Mouse (Mus musculus) MEL (cell line): ENCODE data around the gene Cd47. TPM values are rescaled to one million over a fixed set of nuclear protein-coding genes. Genes with fewer than 3 reads are reported as not detected.

Experiments used
- DNase-seq: peaks from one replicate; pipeline ENCODE4 v3.0.0; 2011; ENCODE audit warnings: low read depth, low spot score
- H3K27ac ChIP-seq: 2 replicates; pipeline ENCODE4 v1.5.1; 2012; ENCODE audit warnings: low read depth, mild to moderate bottlenecking, control low read depth, low read length, moderate library complexity; ENCODE audit not compliant: control insufficient read depth
- H3K27me3 ChIP-seq, 2 experiments: fragments of 150-350 bp in 1 of 2; sonication (generic) in 1 of 2; 2 replicates each; pipeline ENCODE4 v1.6.1; 2012; ENCODE audit warnings: low read length in 2 of 2, mild to moderate bottlenecking in 2 of 2, improper control_type of control experiment in 1 of 2, moderate library complexity in 1 of 2; ENCODE audit not compliant: insufficient read depth in 2 of 2, control insufficient read depth in 1 of 2
- H3K36me3 ChIP-seq, 2 experiments: 2 replicates each; pipeline ENCODE4 v1.6.1; 2012 to 2014; ENCODE audit warnings: low read length in 2 of 2, improper control_type of control experiment in 1 of 2, inconsistent platforms in 1 of 2, mild to moderate bottlenecking in 1 of 2; ENCODE audit not compliant: insufficient read depth in 2 of 2, control insufficient read depth in 1 of 2
- H3K4me1 ChIP-seq, 2 experiments: fragments of 150-350 bp in 1 of 2; sonication (generic) in 1 of 2; 2 replicates each; pipeline ENCODE4 v1.6.1; 2012; ENCODE audit warnings: low read length in 2 of 2, improper control_type of control experiment in 1 of 2, mild to moderate bottlenecking in 1 of 2; ENCODE audit not compliant: insufficient read depth in 2 of 2, control insufficient read depth in 1 of 2
- H3K4me3 ChIP-seq, 2 experiments: fragments of 150-350 bp in 1 of 2; sonication (generic) in 1 of 2; 2 replicates each; pipeline ENCODE4 v1.5.1; 2012; ENCODE audit warnings: low read depth in 2 of 2, low read length in 2 of 2, mild to moderate bottlenecking in 2 of 2, moderate library complexity in 2 of 2, control low read depth in 1 of 2, improper control_type of control experiment in 1 of 2; ENCODE audit not compliant: control insufficient read depth in 1 of 2, insufficient read depth in 1 of 2
- H3K79me2 ChIP-seq: 2 replicates; pipeline ENCODE4 v1.6.1; 2012; ENCODE audit warnings: mild to moderate bottlenecking, low read length, moderate library complexity; ENCODE audit not compliant: control insufficient read depth, poor library complexity, insufficient read depth
- H3K9ac ChIP-seq: 2 replicates; pipeline ENCODE4 v1.6.1; 2012; ENCODE audit warnings: low read depth, mild to moderate bottlenecking, control low read depth, low read length, moderate library complexity; ENCODE audit not compliant: control insufficient read depth, poor library complexity, severe bottlenecking
- H3K9me3 ChIP-seq: fragments of 150-350 bp; sonication (generic); replicated peaks from 2 replicates; pipeline ENCODE4 v1.6.1; 2012; ENCODE audit warnings: mild to moderate bottlenecking, low read length, improper control_type of control experiment, moderate library complexity; ENCODE audit not compliant: insufficient read depth
- BHLHE40 ChIP-seq: IDR thresholded peaks from 2 replicates; pipeline ENCODE4 v1.6.1; 2012; ENCODE audit warnings: low read depth, mild to moderate bottlenecking, inconsistent platforms, low read length, improper control_type of control experiment, borderline replicate concordance
- CHD1 ChIP-seq: IDR thresholded peaks from 2 replicates; pipeline ENCODE4 v1.6.1; 2012; ENCODE audit warnings: low read depth, mild to moderate bottlenecking, inconsistent platforms, low read length, improper control_type of control experiment
- CHD2 ChIP-seq: IDR thresholded peaks from 2 replicates; pipeline ENCODE4 v1.6.1; 2011; ENCODE audit warnings: low read length, improper control_type of control experiment
- CTCF ChIP-seq, 3 experiments: IDR thresholded peaks in 2 of 3; conservative IDR thresholded peaks in 1 of 3; 2 replicates each; pipeline ENCODE4 v1.5.1; 2011 to 2012; ENCODE audit warnings: low read length in 3 of 3, low read depth in 2 of 3, mild to moderate bottlenecking in 2 of 3, improper control_type of control experiment in 1 of 3, inconsistent platforms in 1 of 3, mixed read lengths in 1 of 3, moderate library complexity in 1 of 3; ENCODE audit not compliant: control insufficient read depth in 1 of 3, insufficient read depth in 1 of 3, poor library complexity in 1 of 3, severe bottlenecking in 1 of 3
- E2F4 ChIP-seq: IDR thresholded peaks from 2 replicates; pipeline ENCODE4 v1.6.1; 2011; ENCODE audit warnings: low read depth, low read length, improper control_type of control experiment, borderline replicate concordance
- ELF1 ChIP-seq: IDR thresholded peaks from 2 replicates; pipeline ENCODE4 v1.6.1; 2014; ENCODE audit warnings: low read depth, mild to moderate bottlenecking, inconsistent platforms, low read length, improper control_type of control experiment, moderate library complexity
- EP300 ChIP-seq, 2 experiments: IDR thresholded peaks; 2 replicates each; pipeline ENCODE4 v1.6.1; 2011; ENCODE audit warnings: improper control_type of control experiment in 2 of 2, low read length in 2 of 2, low read depth in 1 of 2, mild to moderate bottlenecking in 1 of 2
- ETS1 ChIP-seq: IDR thresholded peaks from 2 replicates; pipeline ENCODE4 v1.6.1; 2012; ENCODE audit warnings: low read depth, mild to moderate bottlenecking, inconsistent platforms, low read length, improper control_type of control experiment, moderate library complexity
- GABPA ChIP-seq: IDR thresholded peaks from 2 replicates; pipeline ENCODE4 v1.6.1; 2012; ENCODE audit warnings: low read depth, mild to moderate bottlenecking, inconsistent platforms, low read length, improper control_type of control experiment, moderate library complexity
- GATA1 ChIP-seq: IDR thresholded peaks from 2 replicates; pipeline ENCODE4 v1.6.1; 2011; ENCODE audit warnings: low read depth, low read length, improper control_type of control experiment
- HCFC1 ChIP-seq: IDR thresholded peaks from 2 replicates; pipeline ENCODE4 v1.6.1; 2012; ENCODE audit warnings: low read depth, mild to moderate bottlenecking, inconsistent platforms, low read length, improper control_type of control experiment, moderate library complexity
- JUND ChIP-seq: IDR thresholded peaks from 2 replicates; pipeline ENCODE4 v1.6.1; 2011; ENCODE audit warnings: low read depth, mild to moderate bottlenecking, improper control_type of control experiment, low read length
- KAT2A ChIP-seq: conservative IDR thresholded peaks from 2 replicates; pipeline ENCODE4 v1.6.1; 2012; ENCODE audit warnings: low read depth, low read length, improper control_type of control experiment, inconsistent platforms
- MAFK ChIP-seq: IDR thresholded peaks from 2 replicates; pipeline ENCODE4 v1.6.1; 2011; ENCODE audit warnings: low read depth, mild to moderate bottlenecking, low read length, improper control_type of control experiment, borderline replicate concordance
- MAX ChIP-seq: IDR thresholded peaks from 2 replicates; pipeline ENCODE4 v1.6.1; 2011; ENCODE audit warnings: low read length, improper control_type of control experiment
- MAZ ChIP-seq: IDR thresholded peaks from 2 replicates; pipeline ENCODE4 v1.6.1; 2012; ENCODE audit warnings: low read depth, mild to moderate bottlenecking, inconsistent platforms, low read length, improper control_type of control experiment
- MEF2A ChIP-seq: IDR thresholded peaks from 2 replicates; pipeline ENCODE4 v1.6.1; 2014; ENCODE audit warnings: low read depth, mild to moderate bottlenecking, inconsistent platforms, low read length, improper control_type of control experiment; ENCODE audit not compliant: poor library complexity, insufficient replicate concordance, severe bottlenecking; ENCODE audit errors: extremely low read depth
- MXI1 ChIP-seq: IDR thresholded peaks from 2 replicates; pipeline ENCODE4 v1.6.1; 2011; ENCODE audit warnings: mild to moderate bottlenecking, low read depth, low read length, improper control_type of control experiment
- MYB ChIP-seq: IDR thresholded peaks from 2 replicates; pipeline ENCODE4 v1.6.1; 2011; ENCODE audit warnings: mild to moderate bottlenecking, low read depth, low read length, improper control_type of control experiment
- MYC ChIP-seq: IDR thresholded peaks from 2 replicates; pipeline ENCODE4 v1.6.1; 2011; ENCODE audit warnings: low read depth, mild to moderate bottlenecking, low read length, improper control_type of control experiment, moderate library complexity
- NELFE ChIP-seq: IDR thresholded peaks from 2 replicates; pipeline ENCODE4 v1.6.1; 2011; ENCODE audit warnings: low read depth, low read length, improper control_type of control experiment
- NRF1 ChIP-seq: IDR thresholded peaks from 2 replicates; pipeline ENCODE4 v1.6.1; 2014; ENCODE audit warnings: low read depth, mild to moderate bottlenecking, inconsistent platforms, low read length, improper control_type of control experiment, moderate library complexity; ENCODE audit not compliant: poor library complexity, insufficient read depth, severe bottlenecking
- POLR2AphosphoS2 ChIP-seq: IDR thresholded peaks from 2 replicates; pipeline ENCODE4 v1.6.1; 2011; ENCODE audit warnings: low read length, improper control_type of control experiment
- POLR2AphosphoS5 ChIP-seq: IDR thresholded peaks from 2 replicates; pipeline ENCODE4 v1.6.1; 2012; ENCODE audit warnings: low read depth, borderline replicate concordance, mild to moderate bottlenecking, inconsistent platforms, low read length, moderate library complexity, mixed read lengths
- RAD21 ChIP-seq: IDR thresholded peaks from 2 replicates; pipeline ENCODE4 v1.6.1; 2011; ENCODE audit warnings: mild to moderate bottlenecking, low read depth, low read length, improper control_type of control experiment
- RCOR1 ChIP-seq: IDR thresholded peaks from 2 replicates; pipeline ENCODE4 v1.6.1; 2012; ENCODE audit warnings: low read depth, mild to moderate bottlenecking, inconsistent platforms, low read length, improper control_type of control experiment
- TBP ChIP-seq: IDR thresholded peaks from 2 replicates; pipeline ENCODE4 v1.8.0; 2011; ENCODE audit warnings: low read depth, low read length, improper control_type of control experiment
- TCF12 ChIP-seq: IDR thresholded peaks from 2 replicates; pipeline ENCODE4 v1.6.1; 2014; ENCODE audit warnings: low read depth, mild to moderate bottlenecking, inconsistent platforms, low read length, improper control_type of control experiment, moderate library complexity
- UBTF ChIP-seq: IDR thresholded peaks from 2 replicates; pipeline ENCODE4 v1.6.1; 2012; ENCODE audit warnings: low read depth, mild to moderate bottlenecking, inconsistent platforms, low read length, improper control_type of control experiment, moderate library complexity, borderline replicate concordance; ENCODE audit not compliant: insufficient read depth
- USF2 ChIP-seq, 2 experiments: IDR thresholded peaks; 2 replicates each; pipeline ENCODE4 v1.6.1; 2011 to 2012; ENCODE audit warnings: improper control_type of control experiment in 2 of 2, low read length in 2 of 2, borderline replicate concordance in 1 of 2, inconsistent platforms in 1 of 2, low read depth in 1 of 2, mild to moderate bottlenecking in 1 of 2; ENCODE audit not compliant: insufficient read depth in 1 of 2
- ZKSCAN1 ChIP-seq: IDR thresholded peaks from 2 replicates; pipeline ENCODE4 v1.6.1; 2012; ENCODE audit warnings: low read depth, mild to moderate bottlenecking, inconsistent platforms, low read length, improper control_type of control experiment, moderate library complexity
- ZMIZ1 ChIP-seq: IDR thresholded peaks from 2 replicates; pipeline ENCODE4 v1.6.1; 2012; ENCODE audit warnings: low read depth, mild to moderate bottlenecking, inconsistent platforms, low read length, improper control_type of control experiment, moderate library complexity
- ZNF384 ChIP-seq: IDR thresholded peaks from 2 replicates; pipeline ENCODE4 v1.6.1; 2012; ENCODE audit warnings: low read depth, mild to moderate bottlenecking, inconsistent platforms, low read length, improper control_type of control experiment
- polyA plus RNA-seq, 2 experiments: library from polyadenylated mRNA; stranded (reverse) in 1 of 2; unstranded in 1 of 2; fragments of >175 nt in 1 of 2; fragments of >200 nt in 1 of 2; gene quantifications; 2 replicates each; pipeline versions ENCODE4 v1.2.1 to v1.2.4; 2012; ENCODE audit warnings: low replicate concordance in 2 of 2, low read depth in 1 of 2; ENCODE audit not compliant: insufficient read length in 2 of 2, insufficient read depth in 1 of 2, missing spikeins in 1 of 2
- total RNA-seq: library from RNA; depleted of rRNA; stranded (reverse); fragments of 300-350 nt; gene quantifications from 2 replicates; pipeline ENCODE4 v1.2.3, GENCODE M21; 2012

The Cd47 gene
- total and polyA plus RNA-seq, 3 experiments = 45.9 to 57.5 (median 51.7) TPM

DNA sequence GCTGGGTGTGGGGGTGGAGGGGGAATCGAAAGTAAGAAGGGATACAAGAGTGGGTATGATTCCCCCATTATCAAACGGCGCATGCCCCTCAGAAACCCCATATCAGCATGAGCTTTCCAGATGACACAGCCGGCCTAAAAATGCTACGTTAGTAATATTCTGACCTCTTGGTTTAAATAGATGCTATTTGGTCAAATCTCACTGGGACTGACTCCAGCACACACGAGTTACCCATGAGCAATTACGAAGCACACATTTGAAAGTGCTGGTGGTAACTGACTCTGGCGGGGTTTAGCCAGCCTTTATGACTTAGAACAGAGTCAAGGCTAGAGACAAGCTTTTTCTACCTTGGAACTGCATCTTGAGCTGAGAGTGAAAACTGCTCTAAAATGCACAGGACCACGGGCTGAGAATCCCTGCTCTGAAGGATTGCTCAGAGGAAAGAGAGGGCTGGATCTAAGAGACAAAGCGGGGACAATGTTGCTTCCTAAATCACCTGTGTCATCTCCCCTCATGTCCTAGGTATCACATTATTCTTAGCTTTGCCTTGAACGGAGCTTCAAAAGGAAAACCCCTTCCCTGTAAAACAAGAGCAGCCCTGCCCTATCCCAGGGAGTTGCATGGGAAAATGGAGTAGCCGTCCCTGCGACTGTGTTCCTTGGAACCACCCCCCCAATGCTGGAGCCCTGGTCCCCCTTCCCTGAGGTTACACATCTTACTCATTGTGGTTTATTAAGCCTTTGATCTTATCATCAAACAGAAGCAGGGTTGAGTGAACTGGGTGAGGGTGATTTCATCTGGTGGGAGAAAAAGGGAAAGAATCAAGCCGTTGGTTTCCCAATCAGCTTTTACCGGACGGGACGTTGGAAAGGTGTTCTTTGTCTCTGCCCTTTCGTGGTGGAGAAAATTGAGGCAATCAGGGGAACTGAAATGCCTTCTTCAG is 26.0 kb upstream of the Cd47 start:
- Histone ChIP-seq H3K4me3 (peak overlapping the region; percentile 48 to 56), H3K9ac (peak overlapping the region; percentile 70), H3K4me1 (peaks cover 27 to 44% of the 10 kb centered on the region in 2 experiments), H3K36me3 (peaks cover 0 to 56% of the 10 kb centered on the region in 2 experiments; a peak in 2 of 4 replicates), H3K27ac (peak overlapping the region; percentile 97), H3K9me3 (no peaks in the 10 kb centered on the region), H3K79me2 (no peaks in the 10 kb centered on the region), H3K27me3 (no peaks in the 10 kb centered on the region)
- peak; percentile 80 for DNase-seq
- TF ChIP-seq HCFC1 (0 out of 2 replicates have a peak, but pooled peaks have one; percentile 14), ETS1 (peak; percentile 83), RAD21 (no peak), GATA1 (peak; percentile 85), CTCF (IDR thresholded peaks at IDR 0.05 in 2 of 3, conservative IDR thresholded peaks at IDR 0.05 in 1 of 3; ENCODE audit: control insufficient read depth in 1 of 3, insufficient read depth in 1 of 3, low read depth in 2 of 3, low read length in 3 of 3, poor library complexity in 1 of 3, severe bottlenecking in 1 of 3) (no peak), POLR2AphosphoS5 (no peak), UBTF (no peak), ZMIZ1 (peak; percentile 49; the same call in 1 of the 2 replicates), GABPA (0 out of 2 replicates have a peak, but pooled peaks have one; percentile 32), EP300 (IDR thresholded peaks at IDR 0.05; ENCODE audit: low read depth in 1 of 2, low read length in 2 of 2) (peak; percentile 81 to 91), USF2 (IDR thresholded peaks at IDR 0.05; ENCODE audit: borderline replicate concordance in 1 of 2, insufficient read depth in 1 of 2, low read depth in 1 of 2, low read length in 2 of 2) (no peak), MAFK (peak; percentile 48; the same call in 1 of the 2 replicates), MXI1 (peak; percentile 71; the same call in 1 of the 2 replicates), BHLHE40 (no peak), MAZ (no peak; the same call in 1 of the 2 replicates), TCF12 (peak; percentile 79), NELFE (peak; percentile 33; the same call in 1 of the 2 replicates), ZKSCAN1 (no peak), MAX (peak; percentile 25; the same call in 1 of the 2 replicates), CHD2 (no peak), ELF1 (no peak), CHD1 (peak; percentile 80; the same call in 1 of the 2 replicates), KAT2A (no peak), POLR2AphosphoS2 (0 out of 2 replicates have a peak, but pooled peaks have one; percentile 63), TBP (no peak; the same call in 1 of the 2 replicates), RCOR1 (peak; percentile 67), ZNF384 (0 out of 2 replicates have a peak, but pooled peaks have one; percentile 8), MEF2A (no peak), MYB (peak; percentile 84), NRF1 (peak; percentile 54), MYC (peak; percentile 13), E2F4 (no peak), JUND (peak; percentile 42; the same call in 1 of the 2 replicates)
